Mouse (Mus musculus) layer of hippocampus, adult 9-10 months (tissue): ENCODE measurements around the gene Itga4.

ENCODE experiments used
- DNase-seq: peaks from one replicate; pipeline ENCODE4 v3.0.0; 2022; ENCODE audit warnings: low spot score

Gene Itga4

DNA sequence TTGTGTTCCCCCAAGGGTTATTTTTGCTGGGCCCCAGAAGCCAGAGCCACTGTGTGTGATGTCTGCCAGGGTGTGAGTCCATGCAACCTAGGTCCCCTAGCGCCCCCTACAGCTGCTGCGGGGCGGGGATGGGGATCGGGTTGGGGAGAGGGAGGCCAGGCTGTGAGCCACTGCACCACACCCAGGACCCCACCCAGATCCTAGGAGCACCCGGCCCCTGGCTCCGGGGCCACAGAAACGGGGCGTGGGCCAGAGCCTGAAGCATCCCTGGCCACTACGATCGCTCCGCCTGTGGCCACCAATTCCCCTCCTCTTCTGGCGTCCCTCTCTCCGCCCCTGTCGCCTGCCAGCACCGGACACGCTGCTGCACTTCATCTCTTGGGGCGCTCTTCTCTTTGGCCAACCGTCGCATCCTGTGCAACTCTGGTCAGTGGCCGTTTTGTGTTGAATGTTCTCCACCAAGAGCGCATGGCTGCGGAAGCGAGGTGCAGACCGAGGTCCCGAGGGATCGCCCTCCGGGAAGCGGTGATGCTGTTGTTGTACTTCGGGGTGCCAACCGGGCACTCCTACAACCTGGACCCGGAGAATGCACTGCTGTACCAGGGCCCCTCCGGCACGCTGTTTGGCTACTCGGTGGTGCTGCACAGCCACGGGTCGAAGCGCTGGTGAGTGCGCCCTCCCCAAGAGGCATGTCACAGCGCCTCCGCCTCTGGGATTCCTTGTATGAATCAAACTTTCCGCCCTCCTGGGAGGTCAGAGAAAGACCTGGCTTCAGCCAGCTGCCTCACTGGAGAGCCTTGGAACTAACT, at the start of gene Itga4:
Gene Itga4, plus strand, starts transcription at position 235 of the 809 bp plus-strand sequence.
- DNase-seq = peak; percentile 62

DNA sequence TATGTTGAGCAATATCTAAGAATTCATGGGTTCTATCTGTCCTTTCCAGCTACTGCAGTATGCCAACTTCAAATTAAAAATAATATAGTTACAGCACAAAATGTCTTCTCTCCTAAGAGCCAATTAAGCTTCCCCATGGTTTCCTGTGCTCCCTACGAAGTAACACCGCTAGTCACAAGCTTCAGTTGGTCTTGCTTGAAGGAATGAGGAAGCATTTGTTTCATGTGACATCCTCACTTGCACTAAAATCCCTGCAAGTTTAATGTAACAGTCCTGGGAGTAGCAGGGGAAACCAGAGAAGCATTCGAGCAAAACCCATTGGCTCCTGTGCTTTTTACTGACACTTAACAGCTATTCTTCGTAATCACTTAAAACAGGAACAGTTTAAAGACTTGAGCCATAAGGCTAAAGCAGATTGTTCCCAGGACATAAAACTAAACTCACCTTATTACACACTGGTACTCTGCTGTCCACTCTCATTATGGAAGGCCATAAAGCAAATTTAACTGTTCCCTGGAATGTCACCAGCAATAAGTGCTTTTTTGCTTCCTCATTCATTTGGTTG, 49.0 kb upstream of the Itga4 start:
- no peak for DNase-seq

GRCm38 (mm10) chr2:79214982-79215381, 40.2 kb upstream of the Itga4 start:
- no peak for DNase-seq

DNA sequence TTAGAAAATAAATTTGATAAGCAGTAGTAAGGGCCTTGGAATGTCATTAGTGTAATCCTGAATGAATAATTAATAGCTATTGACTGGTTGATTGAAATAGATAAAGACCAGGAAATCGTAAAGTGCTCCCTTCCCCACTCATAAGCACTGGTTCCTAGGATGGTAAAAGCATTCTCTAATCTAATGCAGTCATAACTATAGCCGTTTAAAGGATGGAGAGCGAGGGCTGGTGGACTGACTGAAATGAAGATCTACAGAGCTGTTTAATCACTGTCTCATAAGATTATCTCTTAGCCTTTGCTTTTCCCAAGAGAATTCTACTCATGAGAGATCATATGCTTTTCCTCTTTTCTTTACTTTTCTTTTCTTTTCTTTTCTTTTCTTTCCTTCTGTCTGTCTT, 39.7 kb upstream of the Itga4 start:
- DNase-seq = no peak

DNA sequence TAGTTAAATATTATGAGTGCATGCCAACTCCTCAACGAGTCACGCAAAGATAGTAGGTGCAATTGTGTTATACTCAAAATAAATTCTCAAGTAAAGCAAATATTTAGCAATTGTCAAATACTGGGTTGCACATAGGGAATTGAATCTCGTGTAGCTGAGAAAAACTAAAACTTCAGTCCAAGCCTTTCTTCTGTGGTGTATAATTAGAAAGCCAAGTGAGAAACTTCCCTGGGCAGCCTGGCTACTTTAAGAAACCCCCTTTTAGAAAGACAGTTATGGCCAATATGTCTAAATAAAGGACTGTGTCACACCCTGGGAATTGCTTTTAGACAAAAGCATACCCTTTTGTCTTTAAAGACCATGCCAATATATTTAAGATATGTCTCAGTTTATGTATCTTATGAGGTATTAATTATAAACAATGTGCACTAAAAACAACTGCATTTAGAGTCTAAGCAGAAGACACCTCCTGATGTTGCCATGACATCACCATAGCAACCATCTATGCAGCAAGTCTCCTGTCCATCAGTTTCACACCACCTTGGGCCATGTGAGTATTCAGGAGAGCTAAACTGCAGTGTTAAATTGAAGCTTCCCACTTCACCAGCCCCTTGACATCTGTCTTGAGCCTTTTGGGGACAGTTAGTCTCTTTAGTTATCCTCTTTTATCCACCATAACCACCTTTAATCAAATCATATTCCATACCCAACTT, 30.4 kb upstream of the Itga4 start:
- no peak for DNase-seq

DNA sequence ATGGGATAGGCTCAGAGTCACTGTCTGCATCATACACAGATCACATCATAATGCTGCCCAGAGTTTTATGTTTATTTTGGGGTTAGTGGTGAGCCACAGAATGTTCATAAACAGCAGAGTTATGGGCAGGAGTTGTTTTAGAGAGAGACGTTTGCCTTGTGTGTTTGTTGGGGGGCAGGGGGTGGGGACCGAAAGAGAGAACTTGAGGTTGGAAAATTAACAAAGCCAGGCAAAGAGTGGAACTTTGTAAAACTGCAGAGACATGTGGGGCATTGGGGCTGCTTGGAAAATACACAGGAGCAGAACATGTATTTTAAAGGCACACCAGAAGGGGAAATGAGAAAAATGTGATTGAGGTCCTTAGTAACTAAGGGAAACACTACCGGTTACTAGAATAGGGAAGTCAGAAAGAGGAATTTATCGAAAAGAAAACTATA, 27.4 kb upstream of the Itga4 start:
- DNase-seq = no peak

DNA sequence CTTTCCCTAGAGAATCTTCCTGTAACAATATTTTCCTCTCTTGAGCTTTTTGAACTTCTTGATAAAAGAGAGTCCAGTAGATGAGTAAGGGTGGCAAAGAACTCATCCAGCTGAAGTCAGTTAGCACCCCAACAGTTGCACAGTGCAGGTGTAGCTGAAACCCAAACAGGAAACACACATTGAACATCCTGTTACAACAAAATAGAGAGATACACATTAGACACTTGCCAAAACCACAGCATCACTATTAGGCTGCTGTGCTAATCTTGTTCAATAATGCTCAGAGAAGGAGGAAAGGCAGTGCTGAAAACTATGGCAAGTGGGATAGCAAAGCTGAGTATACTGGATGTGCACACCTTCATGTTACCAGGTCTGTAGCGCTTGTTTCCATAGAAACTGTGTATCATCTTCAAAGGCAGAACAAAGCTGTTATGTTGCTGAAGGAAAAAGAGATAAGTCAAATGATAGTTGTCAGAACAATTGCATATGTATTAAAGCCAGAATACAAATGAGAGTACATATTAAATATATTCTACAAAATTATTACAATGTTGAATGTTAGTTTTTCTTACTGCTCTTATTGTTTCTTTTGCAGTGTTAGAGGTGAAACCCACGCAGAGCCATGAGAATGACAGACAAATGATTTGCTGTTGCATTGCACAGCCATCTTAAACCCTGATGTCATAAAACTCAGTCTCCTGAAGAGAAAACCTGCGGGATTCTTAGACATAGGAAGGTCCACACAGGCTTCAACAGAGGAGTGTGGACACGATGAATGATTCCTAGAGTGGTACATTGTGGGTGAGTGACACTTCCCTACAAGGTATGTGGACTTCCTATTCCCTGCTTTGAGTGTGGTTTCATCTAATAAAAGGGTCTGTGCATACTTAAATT, 23.9 kb upstream of the Itga4 start:
- no peak for DNase-seq

DNA sequence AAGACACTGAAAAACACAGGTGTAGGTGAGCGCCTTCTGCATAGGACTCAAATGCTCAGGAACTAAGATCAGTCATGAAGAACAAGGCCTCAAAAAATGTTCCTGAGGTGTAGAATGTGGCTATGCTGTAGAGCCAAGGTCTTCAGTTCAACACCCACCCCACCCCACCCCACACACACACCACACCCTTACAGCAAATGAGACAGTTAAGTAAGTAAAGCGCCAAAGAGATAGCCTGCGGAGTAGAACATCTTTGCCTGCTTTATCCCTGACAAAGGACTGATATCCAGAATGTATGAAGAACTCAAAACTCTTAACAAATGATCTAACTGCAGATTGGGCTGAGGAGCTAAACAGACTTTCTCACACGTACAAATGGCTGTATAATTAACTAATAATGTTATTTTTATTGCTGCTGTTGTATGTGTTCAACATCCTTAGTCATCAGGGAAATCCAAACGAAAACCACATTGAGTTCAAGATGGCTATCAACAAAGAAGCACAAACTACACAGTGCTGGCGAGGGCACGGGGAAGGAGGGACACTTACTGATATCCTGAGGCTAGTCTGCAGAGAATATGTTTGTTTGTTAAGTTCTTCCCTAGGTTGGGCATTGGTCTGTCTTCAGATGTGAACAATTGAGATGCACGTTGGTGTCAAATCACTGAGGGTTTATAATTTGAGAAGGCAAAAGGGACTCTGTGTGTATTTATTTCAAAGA, 19.3 kb upstream of the Itga4 start:
- no peak for DNase-seq

- no peak for DNase-seq
Observed at GRCm38 (mm10) chr2:79237216-79237615, 18.0 kb upstream of the Itga4 start.

- no peak for DNase-seq
Observed at GRCm38 (mm10) chr2:79244276-79244675, 10.9 kb upstream of the Itga4 start.

DNA sequence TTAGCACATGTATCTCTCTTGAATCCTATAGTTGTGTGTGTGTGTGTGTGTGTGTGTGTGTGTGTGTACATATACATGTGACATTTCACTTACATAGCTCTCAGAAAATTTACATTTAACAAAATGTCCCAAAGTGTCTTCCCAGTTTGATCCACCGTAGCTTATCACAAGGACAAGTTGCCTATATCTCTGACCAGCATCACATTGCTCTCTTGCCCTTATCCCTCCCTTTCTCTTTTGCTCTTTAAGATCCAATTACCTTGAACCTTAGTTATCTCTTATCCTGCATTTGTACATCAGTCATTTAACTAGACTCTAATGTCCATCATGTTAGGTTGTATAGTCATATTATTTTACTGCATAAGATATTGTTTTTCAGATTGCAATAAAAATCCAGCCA, 10.5 kb upstream of the Itga4 start:
- DNase-seq = no peak

DNA sequence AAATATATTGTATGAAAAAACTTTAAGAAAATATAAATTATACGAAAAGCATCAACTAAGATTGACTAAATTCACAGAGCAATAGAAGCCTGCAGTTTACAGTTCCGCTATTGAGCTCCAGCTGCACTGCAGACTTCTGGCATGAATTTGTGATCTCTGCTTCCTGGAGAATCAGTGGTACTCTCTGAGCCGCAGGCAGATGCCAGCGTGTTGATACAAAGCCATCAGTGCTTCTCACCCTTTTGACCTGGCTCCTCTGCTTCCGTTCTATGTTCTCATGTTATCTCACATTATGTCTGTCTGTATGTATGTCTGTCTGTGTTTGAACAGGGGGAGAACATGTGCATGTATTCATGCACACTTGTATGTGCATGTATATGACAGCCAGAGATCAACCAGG, 6.9 kb upstream of the Itga4 start:
- no peak for DNase-seq

DNA sequence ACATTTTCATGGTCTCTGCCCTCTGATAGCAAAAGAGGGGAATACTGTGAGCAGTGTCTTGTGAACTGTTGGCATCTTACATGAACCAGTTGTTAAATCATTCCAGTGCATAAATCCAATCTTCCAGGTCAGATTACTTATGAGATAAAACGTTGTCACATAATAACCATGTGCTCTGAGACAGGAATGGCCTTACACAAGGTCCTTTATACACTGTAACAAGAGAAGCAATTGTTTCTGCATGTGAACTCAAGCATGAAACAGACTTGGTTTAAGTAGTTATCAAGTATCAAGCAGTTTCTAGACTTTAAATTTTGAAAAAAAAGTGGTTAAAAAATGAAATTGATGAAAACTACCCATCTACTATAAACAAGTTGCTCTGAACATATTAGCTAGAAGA, 4.7 kb upstream of the Itga4 start:
- no peak for DNase-seq

- DNase-seq = no peak
Observed at GRCm38 (mm10) chr2:79253754-79254197, 1.4 kb upstream of the Itga4 start.

GRCm38 (mm10) chr2:79254588-79255191, 536 bp upstream of the Itga4 start:
- DNase-seq = no peak

- no peak for DNase-seq
Observed at GRCm38 (mm10) chr2:79256001-79256339, 744 bp downstream of the Itga4 start.

- no peak for DNase-seq
Observed at GRCm38 (mm10) chr2:79256376-79256775, 1.1 kb downstream of the Itga4 start.

DNA sequence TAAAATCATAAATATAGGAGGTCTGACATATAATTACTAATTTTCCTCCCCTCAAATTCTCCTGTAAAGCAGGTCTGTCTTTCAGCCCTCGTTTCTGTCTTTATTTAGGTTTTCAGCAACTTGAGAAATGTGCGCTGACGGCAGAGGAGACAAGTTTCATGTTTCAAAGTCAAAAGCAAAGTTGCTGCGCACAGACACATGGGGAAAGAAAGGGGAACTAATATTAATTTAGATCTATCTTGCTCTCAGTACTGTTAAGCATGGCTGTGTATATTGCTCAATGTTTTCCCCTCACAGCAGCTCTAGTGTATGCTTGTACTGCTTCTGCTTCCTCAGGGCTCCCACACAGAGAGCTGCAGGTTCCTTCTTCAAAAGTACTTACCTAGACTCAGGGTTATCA, 1.7 kb downstream of the Itga4 start:
- no peak for DNase-seq

DNA sequence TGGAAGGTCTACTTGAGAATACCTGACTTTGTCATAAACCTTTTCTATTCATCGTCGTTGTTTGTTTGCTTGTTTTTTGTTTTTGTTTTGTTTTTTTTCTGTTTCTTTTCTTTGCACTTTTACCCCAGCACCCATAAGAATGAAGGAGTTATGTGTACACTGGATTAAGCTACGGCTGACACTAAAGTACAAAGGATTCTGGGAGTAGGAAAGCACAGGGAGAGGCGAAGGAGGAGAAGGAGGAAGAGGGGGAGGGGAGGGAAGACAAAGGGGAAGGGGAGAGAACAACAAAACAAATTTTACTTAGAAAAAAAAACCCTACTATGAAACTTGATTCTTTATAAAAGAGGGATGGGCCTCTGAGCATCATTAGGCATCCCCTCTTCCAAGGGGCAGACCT, 2.2 kb downstream of the Itga4 start:
- DNase-seq = no peak

GRCm38 (mm10) chr2:79259326-79259725, 4.1 kb downstream of the Itga4 start:
- no peak for DNase-seq

DNA sequence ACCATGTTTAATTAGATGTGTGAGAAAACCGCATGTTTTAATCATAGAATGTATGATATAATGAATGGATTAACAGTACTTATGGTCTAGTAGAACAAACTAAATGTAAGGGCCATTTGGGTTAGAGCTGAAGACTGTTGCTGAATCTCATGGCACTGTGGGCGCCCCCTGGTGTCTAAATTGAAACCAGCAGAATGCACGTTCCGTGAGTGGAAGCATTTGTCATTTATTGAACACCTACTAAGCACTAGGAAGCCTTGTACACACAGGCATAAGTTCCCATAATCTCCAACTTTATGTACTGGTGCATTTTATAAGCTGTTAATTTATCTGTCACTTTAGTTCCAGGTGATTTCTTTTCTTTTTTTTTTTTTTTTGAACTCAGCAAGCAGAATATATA, 10.4 kb downstream of the Itga4 start:
- DNase-seq = peak; percentile 58
